Mouse (Mus musculus) mouse trophoblast stem cell (cell line): ENCODE results near the gene Rab11fip4.

Experiments
- in situ Hi-C, 2 experiments: fragments of 300-500 bp; cut with MseI, MboI; formaldehyde crosslinking; loops; 2 replicates in 1 of 2; 3 replicates in 1 of 2; pipeline ENCODE4 v1.15.1; 2025

Gene Rab11fip4

DNA sequence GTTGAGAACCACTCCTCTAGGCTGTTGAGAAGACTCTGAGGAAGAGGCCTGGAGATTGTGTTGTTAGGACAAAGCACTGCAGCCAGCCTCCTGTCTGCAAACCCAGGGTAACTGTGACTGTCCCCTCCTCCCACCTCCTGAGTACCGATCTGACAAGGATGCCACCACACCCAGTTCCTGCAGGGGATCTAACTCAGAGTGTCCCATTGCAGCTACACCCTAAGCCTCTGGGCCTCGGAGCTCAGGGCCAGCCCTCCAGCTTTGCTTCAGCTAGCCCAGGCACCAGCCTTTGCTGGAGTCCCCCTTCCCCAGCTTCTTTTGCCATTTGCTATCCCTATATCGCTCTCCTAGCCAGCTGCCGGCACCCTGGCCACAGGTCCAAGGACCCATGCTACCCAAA lies 22.7 kb downstream of the Rab11fip4 start:
- in situ Hi-C loops, result no loop called here

DNA sequence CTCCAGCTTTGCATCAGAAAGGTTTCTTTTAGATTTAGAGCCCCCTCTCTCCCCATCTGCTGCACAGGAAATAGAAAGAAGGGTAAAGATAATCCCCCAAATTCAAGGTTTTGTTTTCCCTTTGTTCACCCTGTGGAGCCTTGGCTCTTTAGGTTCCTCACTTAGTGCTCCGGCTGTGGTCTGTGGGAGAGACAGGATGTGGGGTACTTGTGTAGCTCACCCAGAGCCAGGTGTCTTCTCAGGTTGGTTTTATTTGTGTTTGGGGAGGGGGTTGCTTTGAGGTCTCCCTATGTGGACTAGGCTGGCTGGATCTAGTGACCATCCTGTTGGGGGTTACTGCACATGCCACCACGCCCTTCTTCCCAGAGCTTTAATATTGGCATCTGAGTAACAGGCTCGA lies 23.9 kb downstream of the Rab11fip4 start:
- in situ Hi-C loops, result no loop called here

- in situ Hi-C loops, result no loop called here
Measured at GRCm38 (mm10) chr11:79615871-79616270, 24.9 kb downstream of the Rab11fip4 start.

DNA sequence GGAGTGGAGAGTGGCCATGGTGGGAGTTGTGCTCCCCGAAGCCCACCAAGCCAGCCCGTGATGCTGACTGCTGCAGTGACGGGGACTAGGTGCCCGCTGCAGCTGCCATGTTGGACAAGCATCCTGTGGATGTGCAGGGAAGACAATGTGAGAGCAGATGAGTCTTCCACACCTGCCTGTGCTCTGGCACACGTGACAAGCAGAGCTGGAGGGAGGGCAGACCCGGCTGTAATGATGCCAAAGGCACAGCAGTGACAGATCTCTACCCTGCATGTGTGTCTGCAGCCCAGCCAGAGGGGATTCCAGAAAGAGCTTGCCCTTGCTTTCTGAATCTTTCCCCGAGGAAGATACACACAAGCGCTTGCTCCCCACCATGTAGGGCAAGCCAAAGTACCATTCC lies 27.0 kb downstream of the Rab11fip4 start:
- in situ Hi-C loops, result no loop called here

DNA sequence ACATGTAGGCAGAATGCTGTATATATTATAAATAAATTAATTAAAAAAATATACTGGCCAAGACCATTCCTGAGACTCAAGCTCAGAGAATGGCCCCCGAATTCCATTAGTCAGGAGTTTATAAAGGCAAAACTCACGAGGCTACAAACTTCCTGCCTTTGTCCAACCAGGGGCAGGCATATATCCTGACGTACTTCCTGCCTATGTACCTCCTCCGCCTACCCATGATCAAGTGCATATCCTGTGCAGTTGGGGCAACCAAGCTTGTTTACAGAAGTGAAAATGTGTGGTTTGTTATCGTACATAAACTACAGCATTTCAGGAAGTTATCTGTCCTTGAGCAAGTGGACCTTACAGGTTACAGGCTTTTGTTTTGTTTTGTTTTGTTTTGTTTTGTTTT lies 32.0 kb downstream of the Rab11fip4 start:
- in situ Hi-C loops, result no loop called here

DNA sequence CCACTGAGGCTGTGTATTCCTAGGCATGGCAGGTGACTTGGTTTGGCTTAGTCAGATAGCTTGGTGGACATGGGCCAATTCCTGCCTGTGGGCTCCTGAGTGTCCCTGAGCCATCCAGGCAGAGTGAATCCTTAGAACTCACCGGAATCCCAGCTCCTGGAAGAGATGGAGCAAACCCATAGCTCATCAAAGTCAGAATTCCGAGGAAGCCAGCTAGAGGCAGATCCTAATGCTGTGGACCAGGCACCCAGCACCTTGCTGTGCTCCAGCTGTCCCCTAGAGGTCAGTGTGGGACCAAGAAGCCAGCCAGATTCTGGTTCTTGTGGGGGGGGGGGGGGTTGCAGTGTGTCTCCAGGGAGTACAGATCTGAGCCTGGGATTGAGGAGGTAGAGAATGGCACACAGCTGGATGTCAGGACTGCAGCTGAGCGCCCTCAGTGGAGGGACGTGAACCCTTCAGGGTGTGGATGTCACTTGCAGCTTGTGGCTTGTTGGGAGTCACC lies 33.8 kb downstream of the Rab11fip4 start:
- in situ Hi-C loops, result loop anchor here (5.0 kb wide), 3 partner anchors 57 to 297 kb away; no protein-coding TSS in a partner anchor

DNA sequence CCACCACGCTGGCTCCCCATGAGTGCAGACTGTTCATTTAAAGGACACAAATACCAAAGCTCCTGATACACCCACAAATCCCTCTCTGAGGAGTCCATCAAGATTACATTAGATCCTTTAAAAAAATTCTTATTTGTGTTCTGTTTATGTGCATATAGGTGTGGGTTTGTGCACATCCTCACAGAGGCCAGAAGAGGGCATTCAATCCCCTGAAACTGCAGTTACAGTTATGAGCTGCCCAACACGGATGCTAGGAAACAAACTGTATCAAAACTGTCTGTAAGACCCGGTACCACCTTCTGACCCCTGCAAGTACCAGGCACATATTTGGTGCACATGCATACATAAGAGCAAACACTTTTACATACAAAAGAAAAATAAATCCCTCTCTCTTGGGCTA lies 37.7 kb downstream of the Rab11fip4 start:
- in situ Hi-C loops, result loop anchor here (5.0 kb wide), 3 partner anchors 54 to 294 kb away; no protein-coding TSS in a partner anchor

DNA sequence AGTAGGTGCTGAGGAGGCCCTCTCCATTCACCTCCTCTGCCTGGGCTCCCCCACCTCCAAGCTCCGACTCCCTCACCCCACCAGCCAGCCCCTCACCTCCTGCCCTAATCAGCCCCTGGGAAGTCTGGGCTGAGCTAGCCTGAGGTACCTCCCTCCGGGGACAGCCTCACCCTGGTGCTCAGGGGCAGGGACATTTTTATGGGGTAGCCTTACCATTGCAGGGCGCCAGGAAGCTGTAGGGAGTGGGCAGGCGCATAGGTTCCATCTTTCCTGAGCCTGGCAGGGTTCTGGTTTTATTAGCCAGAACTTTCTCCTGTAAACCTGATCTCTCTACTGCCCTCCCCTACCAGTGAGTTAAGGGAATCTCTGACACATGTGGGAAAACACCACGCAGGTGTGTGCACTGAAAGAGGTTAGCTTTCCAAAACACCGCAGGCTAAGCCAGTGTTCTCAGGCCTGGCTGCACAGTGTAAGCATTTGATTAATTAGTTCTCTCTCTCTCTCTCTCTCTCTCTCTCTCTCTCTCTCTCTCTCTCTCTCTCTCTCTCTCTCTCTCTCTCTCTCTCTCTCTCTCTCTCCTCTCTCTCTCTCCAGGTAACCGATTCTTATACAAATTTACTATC lies 38.9 kb downstream of the Rab11fip4 start:
- in situ Hi-C loops, result loop anchor here (5.0 kb wide), 3 partner anchors 52 to 292 kb away; no protein-coding TSS in a partner anchor

DNA sequence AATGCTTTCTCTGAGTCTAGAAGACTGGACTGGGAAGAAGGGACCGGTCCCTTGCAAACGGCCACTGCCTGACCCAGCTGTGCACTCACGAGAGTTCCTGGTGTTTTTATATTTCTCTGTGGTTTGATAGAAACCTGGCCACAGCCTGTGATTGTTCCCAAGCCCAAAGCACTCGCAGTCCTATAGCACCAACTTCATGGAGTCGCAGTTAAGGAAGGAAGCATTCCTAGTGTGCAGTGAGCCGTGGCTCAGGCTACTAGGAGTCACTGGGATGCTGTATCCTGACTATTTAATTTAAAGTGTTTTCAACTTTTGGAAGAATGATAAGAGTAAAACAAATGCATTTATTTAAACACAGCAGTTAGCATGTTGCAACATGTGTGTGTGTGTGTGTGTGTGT lies 39.5 kb downstream of the Rab11fip4 start:
- in situ Hi-C loops, result no loop called here

GRCm38 (mm10) chr11:79633366-79633765 lies 42.4 kb downstream of the Rab11fip4 start:
- in situ Hi-C loops, result no loop called here

- in situ Hi-C loops, result no loop called here
Measured at GRCm38 (mm10) chr11:79635661-79636449, 44.8 kb downstream of the Rab11fip4 start.

DNA sequence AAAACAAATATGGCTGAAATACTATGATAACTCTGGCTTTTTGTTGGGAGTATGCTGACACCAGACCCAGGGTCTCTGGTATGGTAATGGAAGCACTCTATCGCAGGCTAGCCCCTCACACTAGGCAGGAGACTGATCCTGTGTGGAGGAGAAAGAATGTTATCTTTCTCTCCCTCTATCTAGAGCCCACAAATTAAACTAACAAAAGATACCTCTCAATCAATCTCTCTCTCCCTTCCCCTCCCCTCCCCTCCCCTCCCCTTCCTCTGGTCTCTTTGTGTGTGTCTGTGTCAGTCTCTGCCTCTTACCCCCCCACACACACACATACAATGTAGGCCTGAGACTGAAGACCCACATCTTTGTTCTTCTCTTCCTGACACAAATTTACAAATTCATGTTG lies 45.5 kb downstream of the Rab11fip4 start:
- in situ Hi-C loops, result no loop called here

- in situ Hi-C loops, result no loop called here
Measured at GRCm38 (mm10) chr11:79638691-79639090, 47.7 kb downstream of the Rab11fip4 start.

DNA sequence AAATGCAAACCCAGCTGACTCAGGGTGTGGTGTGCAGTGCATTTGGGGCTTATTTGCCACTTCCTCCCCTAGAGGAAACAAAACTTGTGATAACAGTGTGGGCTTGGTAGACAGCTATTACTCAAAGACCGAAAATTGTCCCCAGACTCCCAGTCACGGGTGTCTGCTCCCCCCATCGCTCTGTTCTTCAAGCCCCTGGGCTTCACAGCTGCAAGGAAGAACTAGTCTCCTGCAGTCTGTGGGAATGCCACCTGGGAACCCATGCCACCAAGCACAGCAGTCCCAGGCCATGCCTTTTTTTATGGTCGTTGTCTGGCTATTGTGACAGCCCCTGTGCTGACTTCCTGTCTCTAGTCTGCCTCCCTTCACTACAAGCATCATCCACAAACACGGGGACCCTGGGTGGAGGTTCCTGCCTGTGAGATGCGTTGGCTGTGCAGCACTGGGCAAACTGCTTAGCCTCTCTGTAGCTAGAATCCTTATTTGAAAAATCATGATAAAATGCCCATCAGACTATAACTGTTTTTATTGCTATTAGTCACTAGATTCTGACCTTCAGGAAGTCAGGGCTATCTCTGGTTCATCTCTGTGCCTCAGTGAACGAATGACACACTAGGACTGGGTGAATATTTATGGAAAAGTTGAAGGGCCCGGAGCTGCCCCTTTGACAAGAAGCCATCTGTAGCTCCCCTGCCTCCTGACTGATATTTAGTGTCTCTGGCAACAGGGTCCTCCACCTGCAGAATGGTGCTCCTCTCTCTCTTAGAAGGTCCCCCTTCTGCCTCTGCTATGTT lies 50.1 kb downstream of the Rab11fip4 start:
- in situ Hi-C loops, result no loop called here

DNA sequence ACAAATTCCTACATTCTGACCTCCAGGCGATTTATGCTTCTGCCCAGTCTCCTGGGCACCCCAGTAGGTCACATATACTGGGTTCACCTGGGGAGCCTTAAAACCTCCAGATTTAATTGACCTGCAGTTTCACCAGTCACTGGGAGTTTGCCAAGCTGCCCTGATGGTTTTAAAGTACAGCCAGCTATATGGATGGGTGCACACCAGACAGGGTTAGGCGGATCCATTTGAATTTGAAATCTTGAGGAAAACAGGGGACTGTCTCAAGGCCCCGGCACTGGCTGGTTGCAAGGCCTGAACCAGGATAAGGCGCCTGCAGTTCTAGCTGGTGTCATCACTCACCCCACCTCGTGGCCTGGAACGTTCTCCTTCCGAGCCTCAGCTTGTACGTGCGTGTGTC lies 52.7 kb downstream of the Rab11fip4 start:
- in situ Hi-C loops, result no loop called here

DNA sequence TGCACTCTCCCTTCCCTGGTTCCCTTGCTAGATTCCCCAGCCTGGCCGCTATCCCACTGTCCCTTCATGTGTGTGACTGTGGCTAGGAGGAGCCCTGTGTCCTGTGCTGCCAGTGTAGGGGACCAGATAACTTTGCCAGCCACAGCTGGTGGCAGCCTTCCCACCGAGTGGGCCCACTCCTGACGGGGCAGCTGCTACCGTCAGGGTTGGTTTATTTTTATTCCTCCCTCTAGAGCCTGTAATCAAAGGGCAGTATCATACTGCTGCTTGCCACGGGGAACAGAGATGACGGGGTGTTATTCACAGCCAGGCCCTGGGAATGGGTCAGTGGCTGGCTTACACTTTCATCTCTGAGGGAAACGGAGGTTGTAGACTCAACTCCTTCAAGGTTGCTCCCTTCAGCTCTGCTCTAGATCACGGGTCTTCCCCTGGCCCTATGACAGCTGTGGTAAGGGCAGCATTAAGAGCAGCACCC lies 53.7 kb downstream of the Rab11fip4 start:
- in situ Hi-C loops, result no loop called here

DNA sequence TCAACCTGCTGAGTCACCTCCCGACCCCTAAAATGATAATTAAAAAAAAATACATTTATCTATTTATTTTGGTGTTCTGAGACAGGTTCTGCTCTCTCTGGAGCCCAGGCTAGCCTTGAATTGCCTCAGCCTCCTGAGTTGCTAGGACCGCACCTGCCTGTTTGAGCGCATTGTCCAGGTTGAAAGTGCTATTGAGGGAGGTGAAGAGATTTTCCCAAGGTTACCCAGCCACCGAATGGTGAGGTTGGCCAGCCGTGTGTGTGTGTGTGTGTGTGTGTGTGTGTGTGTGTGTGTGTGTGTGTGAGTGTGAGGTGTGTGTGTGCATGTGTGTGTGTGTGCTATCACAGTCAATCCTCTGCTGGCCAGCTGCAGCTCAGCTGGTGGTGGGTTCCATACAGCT lies 55.0 kb downstream of the Rab11fip4 start:
- in situ Hi-C loops, result no loop called here

- in situ Hi-C loops, result no loop called here
Measured at GRCm38 (mm10) chr11:79646467-79647070, 55.6 kb downstream of the Rab11fip4 start.

- in situ Hi-C loops, result no loop called here
Measured at GRCm38 (mm10) chr11:79647071-79647501, 56.1 kb downstream of the Rab11fip4 start.

GRCm38 (mm10) chr11:79650359-79650835 lies 59.4 kb downstream of the Rab11fip4 start:
- in situ Hi-C loops, result no loop called here

DNA sequence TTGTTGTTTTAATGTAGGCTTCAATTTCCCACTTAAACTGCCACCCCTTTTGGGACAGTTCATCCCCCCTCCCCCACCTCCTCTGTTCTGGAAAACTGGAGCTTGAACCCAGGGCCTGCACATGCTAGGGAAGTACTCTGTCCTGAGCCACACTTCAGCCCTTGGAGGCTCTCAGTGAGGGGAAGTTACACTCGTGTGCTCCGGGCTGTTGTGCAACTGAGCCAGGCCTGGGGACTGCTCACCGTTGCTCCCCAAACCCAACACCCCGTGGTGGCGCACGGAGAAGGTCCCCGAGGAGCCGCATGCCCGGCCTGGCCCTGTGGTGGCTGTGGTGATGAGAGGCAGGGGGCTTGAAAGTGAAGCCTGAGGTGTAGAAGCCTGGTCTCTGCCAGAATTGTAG lies 61.2 kb downstream of the Rab11fip4 start:
- in situ Hi-C loops, result no loop called here
